In the genomic region with DNA sequence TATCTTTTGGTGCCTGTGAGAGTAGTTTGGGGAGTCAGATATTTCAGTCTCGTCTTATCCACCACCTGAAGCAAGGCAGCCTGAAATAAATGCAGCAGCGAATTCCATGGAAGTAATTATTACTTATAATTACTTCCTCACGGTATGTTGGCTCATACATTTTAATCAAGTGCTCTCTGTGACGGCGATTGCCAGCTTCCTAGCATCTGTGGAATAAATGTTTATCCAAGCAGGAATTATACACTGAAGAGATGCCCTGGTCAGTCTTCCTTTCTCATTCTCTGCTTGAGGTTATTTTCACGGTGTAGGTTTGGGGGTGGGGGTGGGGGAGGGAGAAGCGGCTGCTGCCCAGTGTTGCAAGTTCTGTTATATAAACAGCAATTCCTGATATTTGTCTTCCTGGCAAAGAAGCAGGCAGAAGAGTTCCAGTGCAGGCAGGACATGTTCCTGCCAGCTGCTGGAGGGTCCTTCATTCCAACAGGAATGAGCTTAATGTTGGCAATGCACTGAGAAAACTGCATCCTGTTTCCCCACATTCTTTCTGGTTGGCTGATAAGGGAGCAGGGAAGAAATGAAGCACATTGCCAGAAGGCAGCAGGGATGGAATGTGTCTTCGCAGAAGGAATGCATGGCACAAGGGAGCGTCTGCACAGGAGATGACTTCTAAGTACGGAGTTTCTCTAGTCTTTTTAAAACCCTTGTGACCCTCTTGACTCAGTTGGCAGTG, we compare ENCODE assay signal across 9 mouse cellular contexts. TPM values are rescaled to one million over a fixed set of nuclear protein-coding genes. Genes with fewer than 3 reads are reported as not detected.
A peak's percentile ranks its signal among the peaks of the same experiment; 100 is the strongest.
DNase-seq lines count a peak whose midpoint lies in the region; ATAC-seq lines count a peak whose summit lies in the region.
"Had no signal": no experiment of that assay in that cellular context is flagged by ENCODE, and none has a peak within 500 bp of the region (broad histone marks: within the 10 kb centered on the region; RNA-seq: fewer than 3 reads in every experiment).

No protein-coding gene starts in this region.

- no peak for DNase-seq in heart, adult 11 months
- DNase-seq in embryo, embryonic 11 days: peak; percentile 14
- DNase-seq in neural tube, embryonic 11.5 days (ENCODE audit: low spot score): no peak
- no peak for DNase-seq in thymus, adult 18-20 months
- DNase-seq in left cerebral cortex, postnatal 25 days (ENCODE audit: low spot score in 2 of 2): no peak

- H3K4me1 ChIP-seq in heart, embryonic 12.5 days (replicated peaks): peaks cover 16% of the 10 kb centered on the region
- H3K4me1 ChIP-seq in hindbrain, embryonic 15.5 days (replicated peaks): peaks cover 28% of the 10 kb centered on the region
- H3K4me1 ChIP-seq in neural tube, embryonic 11.5 days (ENCODE audit: control insufficient read depth, insufficient read depth, low read length): peaks cover 16% of the 10 kb centered on the region

- H3K27me3 ChIP-seq in heart, embryonic 12.5 days (replicated peaks): no peaks in the 10 kb centered on the region
- H3K27me3 ChIP-seq in hindbrain, embryonic 15.5 days: no peaks in the 10 kb centered on the region
- H3K27me3 ChIP-seq in neural tube, embryonic 11.5 days (ENCODE audit: control insufficient read depth, insufficient read depth, low read length): no peaks in the 10 kb centered on the region

- no peak overlapping the region for H3K27ac ChIP-seq in heart, embryonic 12.5 days (ENCODE audit: poor library complexity, severe bottlenecking)
- peak overlapping the region; percentile 69 for H3K27ac ChIP-seq in hindbrain, embryonic 15.5 days (replicated peaks)
- 0 out of 2 replicates have a peak overlapping the region, but pooled peaks have one; percentile 20 for H3K27ac ChIP-seq in neural tube, embryonic 11.5 days (ENCODE audit: low read depth, low read length)

- no peak overlapping the region for H3K4me3 ChIP-seq in heart, embryonic 12.5 days
- no peak overlapping the region for H3K4me3 ChIP-seq in hindbrain, embryonic 15.5 days
- H3K4me3 ChIP-seq in neural tube, embryonic 11.5 days (ENCODE audit: low read depth, low read length): no peak overlapping the region
- H3K4me3 ChIP-seq: myocyte had no signal

- no peaks in the 10 kb centered on the region for H3K9me3 ChIP-seq in heart, embryonic 12.5 days (replicated peaks)
- H3K9me3 ChIP-seq in hindbrain, embryonic 15.5 days: no peaks in the 10 kb centered on the region
- no peaks in the 10 kb centered on the region for H3K9me3 ChIP-seq in neural tube, embryonic 11.5 days (ENCODE audit: control insufficient read depth, low read length)

- intact Hi-C loops in left cerebral cortex, postnatal 25 days (cut with DNase I): no loop called here

- no peak overlapping the region for H3K9ac ChIP-seq in heart, embryonic 12.5 days
- H3K9ac ChIP-seq in hindbrain, embryonic 15.5 days: no peak overlapping the region
- no peak overlapping the region for H3K9ac ChIP-seq in neural tube, embryonic 11.5 days (ENCODE audit: low read length)

- WGBS in heart, embryonic 12.5 days: 28% methylated on average over 10 of the region's 10 CpGs
- WGBS in hindbrain, embryonic 15.5 days: 13% methylated on average over 10 of the region's 10 CpGs
- 41% methylated on average over 10 of the region's 10 CpGs for WGBS in neural tube, embryonic 11.5 days

- no peaks in the 10 kb centered on the region for H3K36me3 ChIP-seq in heart, embryonic 12.5 days
- no peaks in the 10 kb centered on the region for H3K36me3 ChIP-seq in hindbrain, embryonic 15.5 days
- no peaks in the 10 kb centered on the region for H3K36me3 ChIP-seq in neural tube, embryonic 11.5 days (ENCODE audit: control insufficient read depth, insufficient read depth, low read length)

- H3K4me2 ChIP-seq in heart, embryonic 12.5 days: peak overlapping the region; percentile 36
- H3K4me2 ChIP-seq in hindbrain, embryonic 15.5 days: no peak overlapping the region; the same call in 1 of the 2 replicates
- no peak overlapping the region for H3K4me2 ChIP-seq in neural tube, embryonic 11.5 days (ENCODE audit: low read depth)

- peak; percentile 66; the same call in 1 of the 2 replicates for ATAC-seq in heart, embryonic 12.5 days (ENCODE audit: insufficient number of reproducible peaks, low FRiP score)
- ATAC-seq in hindbrain, embryonic 15.5 days (ENCODE audit: low FRiP score, low read depth): 0 out of 2 replicates have a peak, but pooled peaks have one; percentile 29
- no peak for ATAC-seq in neural tube, embryonic 11.5 days (ENCODE audit: insufficient read depth, low FRiP score, low TSS enrichment)
- ATAC-seq in monocyte, adult 5-6 weeks (replicated peaks; ENCODE audit: insufficient number of reproducible peaks, low FRiP score, low TSS enrichment, poor library complexity, severe bottlenecking): no peak

RNA-seq across cellular contexts. Expression of a gene that starts 43.4 kb away (rescaled TPM):
- polyA plus RNA-seq in heart, embryonic 12.5 days (2016; fragmentation: Nextera tagmentation; extraction: Ambion mirVana): 0.08 and 0.29 TPM in 2 replicates
- polyA plus RNA-seq in hindbrain, embryonic 15.5 days (2015; fragmentation: Nextera tagmentation; extraction: Ambion mirVana): 198 and 205 TPM in 2 replicates
- polyA plus RNA-seq in neural tube, embryonic 11.5 days (2014; fragmentation: Nextera tagmentation; extraction: Ambion mirVana): 45.3 and 47.5 TPM in 2 replicates
- not detected in 3 replicates for total RNA-seq in monocyte, adult 5-6 weeks (2017)
- total RNA-seq in left cerebral cortex, postnatal 25 days (2021): 100 to 1,000 TPM; 190 to 198 TPM

Comparison
In these comparisons a context has a peak if more than half of its experiments do, and no peak if none do; other contexts are left out.
1. ATAC-seq: peak in heart, embryonic 12.5 days (single experiment) and hindbrain, embryonic 15.5 days (single experiment); none in neural tube, embryonic 11.5 days (single experiment) and monocyte, adult 5-6 weeks (single experiment).
2. RNA of a gene that starts 43.4 kb away (polyA plus RNA-seq): 198 to 205 TPM in hindbrain, embryonic 15.5 days and 45.3 to 47.5 TPM in neural tube, embryonic 11.5 days; 0.08 to 0.29 TPM in heart, embryonic 12.5 days; every median in the first group is over 10 times any median in the second.